Mouse (Mus musculus): ENCODE data around the gene Pklr.

- TF ChIP-seq CTCF (IDR thresholded peaks at IDR 0.05; ENCODE audit: borderline replicate concordance, insufficient read depth, low read depth, low read length) = no peak
- no peak for TF ChIP-seq POLR2A (IDR thresholded peaks at IDR 0.05; ENCODE audit: borderline replicate concordance, insufficient read depth, low read length)
Measured at GRCm38 (mm10) chr3:89161786-89162185, 25.8 kb downstream of the Pklr start.

All from cerebellum, adult 2 months (tissue).